Mouse (Mus musculus): ENCODE results near the gene Acbd6. TPM values are rescaled to one million over a fixed set of nuclear protein-coding genes. Genes with fewer than 3 reads are reported as not detected.

Gene Acbd6
- polyA plus RNA-seq, 1 experiment from 2014 or later = 45.9 TPM

DNA sequence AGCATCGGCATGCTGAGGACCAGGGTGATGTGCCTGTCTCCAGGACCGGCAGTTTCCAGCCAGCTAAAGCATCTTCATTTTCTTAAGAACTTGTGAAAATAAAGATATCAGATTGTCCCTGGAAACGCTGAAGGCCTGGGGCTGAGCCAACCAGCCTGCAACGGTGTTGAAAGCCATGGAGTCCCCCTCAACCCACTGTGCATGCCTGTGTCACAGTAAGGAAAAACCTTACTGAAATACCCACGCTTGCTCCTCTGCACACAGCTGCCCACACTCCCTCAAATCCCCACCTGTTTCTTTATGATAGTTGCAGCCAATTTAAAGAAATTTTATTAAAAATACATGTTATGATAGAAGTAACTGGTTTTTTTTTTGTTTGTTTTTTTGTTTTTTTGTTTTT, 98.4 kb downstream of the Acbd6 start:
- 84% methylated on average over 5 of the region's 5 CpGs for WGBS
- Histone ChIP-seq H3K9me3 (replicated peaks; ENCODE audit: control insufficient read depth, low read length) (no peaks in the 10 kb centered on the region), H3K4me2 (ENCODE audit: low read depth, low read length) (no peak overlapping the region), H3K4me1 (ENCODE audit: control insufficient read depth, insufficient read depth, low read length) (no peaks in the 10 kb centered on the region), H3K36me3 (ENCODE audit: control insufficient read depth, insufficient read depth, low read length) (no peaks in the 10 kb centered on the region), H3K27me3 (ENCODE audit: control insufficient read depth, insufficient read depth, low read length) (no peaks in the 10 kb centered on the region), H3K9ac (ENCODE audit: low read length) (no peak overlapping the region), H3K27ac (ENCODE audit: low read length) (no peak overlapping the region), H3K4me3 (replicated peaks; ENCODE audit: low read length) (no peak overlapping the region)
- ATAC-seq (ENCODE audit: insufficient read depth, low FRiP score) = no peak

DNA sequence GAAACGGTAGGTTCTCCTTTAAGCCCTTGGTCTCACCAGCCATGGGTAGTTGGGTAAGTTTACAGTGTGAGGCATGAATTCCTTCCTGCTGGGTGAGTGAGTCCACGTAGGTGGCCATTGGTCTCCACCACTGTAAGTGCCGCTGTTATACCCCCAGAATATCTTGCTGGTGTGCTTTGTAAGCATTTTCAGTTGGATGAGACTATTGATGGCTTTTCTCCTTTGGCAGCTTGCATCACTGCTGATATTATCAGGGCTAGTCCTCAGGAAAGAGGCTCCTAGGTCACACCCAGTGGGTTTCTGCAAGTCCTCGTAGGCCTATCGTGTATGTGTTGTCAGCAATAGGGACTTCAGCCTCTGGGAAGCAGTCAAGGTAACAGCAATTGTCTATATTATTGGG, 106.1 kb downstream of the Acbd6 start:
- 79% methylated on average over 5 of the region's 5 CpGs for WGBS
- Histone ChIP-seq H3K27me3 (ENCODE audit: control insufficient read depth, insufficient read depth, low read length) (no peaks in the 10 kb centered on the region), H3K9ac (ENCODE audit: low read length) (no peak overlapping the region), H3K27ac (ENCODE audit: low read length) (no peak overlapping the region), H3K4me2 (ENCODE audit: low read depth, low read length) (no peak overlapping the region), H3K4me3 (replicated peaks; ENCODE audit: low read length) (no peak overlapping the region), H3K4me1 (ENCODE audit: control insufficient read depth, insufficient read depth, low read length) (no peaks in the 10 kb centered on the region), H3K9me3 (replicated peaks; ENCODE audit: control insufficient read depth, low read length) (no peaks in the 10 kb centered on the region), H3K36me3 (ENCODE audit: control insufficient read depth, insufficient read depth, low read length) (no peaks in the 10 kb centered on the region)
- ATAC-seq (ENCODE audit: insufficient read depth, low FRiP score) = no peak

DNA sequence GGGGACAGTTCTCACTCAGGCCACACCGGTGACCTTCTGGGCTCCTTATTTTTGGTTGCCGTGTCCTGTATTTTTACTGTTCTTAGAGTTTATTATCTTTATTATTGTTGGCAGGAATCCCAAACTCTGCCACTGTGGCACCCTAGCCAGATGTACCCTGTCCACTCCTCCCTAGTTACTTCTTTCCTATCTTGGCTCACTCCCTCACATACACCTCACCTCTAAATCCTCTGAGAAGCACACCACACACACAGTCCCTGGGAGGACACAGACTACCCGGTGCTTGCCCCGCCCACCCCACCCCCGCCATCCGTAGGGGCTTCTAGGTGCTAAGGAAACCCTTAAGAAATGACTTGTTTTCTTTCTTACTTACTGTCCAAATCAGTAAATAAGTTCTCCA, 117.7 kb downstream of the Acbd6 start:
- 83% methylated on average over 6 of the region's 6 CpGs for WGBS
- H3K4me1 ChIP-seq (ENCODE audit: control insufficient read depth, insufficient read depth, low read length) = no peaks in the 10 kb centered on the region
- no peak for ATAC-seq (ENCODE audit: insufficient read depth, low FRiP score)
- H3K27ac ChIP-seq (ENCODE audit: low read length) = no peak overlapping the region
- H3K4me2 ChIP-seq (ENCODE audit: low read depth, low read length) = no peak overlapping the region
- H3K9ac ChIP-seq (ENCODE audit: low read length) = no peak overlapping the region
- no peak overlapping the region for H3K4me3 ChIP-seq (replicated peaks; ENCODE audit: low read length)
- no peaks in the 10 kb centered on the region for H3K9me3 ChIP-seq (replicated peaks; ENCODE audit: control insufficient read depth, low read length)
- no peaks in the 10 kb centered on the region for H3K27me3 ChIP-seq (ENCODE audit: control insufficient read depth, insufficient read depth, low read length)
- no peaks in the 10 kb centered on the region for H3K36me3 ChIP-seq (ENCODE audit: control insufficient read depth, insufficient read depth, low read length)

DNA sequence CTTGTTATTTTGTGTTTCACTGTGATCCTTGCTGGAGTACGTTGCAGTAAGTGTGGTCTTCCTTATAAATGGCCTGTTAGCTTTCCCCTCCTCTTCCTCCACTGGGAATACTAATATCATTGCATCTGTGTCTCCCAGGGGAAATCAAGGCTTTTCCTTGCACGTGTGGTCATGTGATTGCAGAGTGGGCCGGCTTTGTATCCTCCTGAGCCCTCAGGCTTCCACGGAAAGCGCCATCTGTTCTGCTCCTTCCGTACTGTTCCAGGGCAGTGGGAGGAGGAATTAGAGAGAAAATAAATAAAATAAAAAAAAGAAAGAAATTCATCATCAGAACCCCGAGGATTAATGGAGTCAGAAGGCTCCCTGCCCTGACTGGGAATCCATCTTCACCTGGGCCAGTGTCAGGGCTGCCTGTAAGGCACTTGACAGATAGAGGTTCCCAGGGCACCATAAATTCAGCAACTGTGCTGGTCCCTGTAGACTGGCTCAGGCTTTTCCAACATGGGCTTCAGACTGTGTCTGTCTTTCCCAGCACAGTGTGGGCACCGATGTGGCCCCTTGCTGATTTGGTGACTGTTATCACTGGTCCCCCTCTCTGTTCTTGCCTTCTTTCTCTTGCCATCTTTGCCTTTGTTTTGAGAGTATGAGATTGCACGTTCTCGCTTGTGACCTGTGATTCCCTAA, 123.3 kb downstream of the Acbd6 start:
- Histone ChIP-seq H3K36me3 (ENCODE audit: control insufficient read depth, insufficient read depth, low read length) (no peaks in the 10 kb centered on the region), H3K27me3 (ENCODE audit: control insufficient read depth, insufficient read depth, low read length) (no peaks in the 10 kb centered on the region), H3K9ac (ENCODE audit: low read length) (no peak overlapping the region), H3K4me3 (replicated peaks; ENCODE audit: low read length) (no peak overlapping the region), H3K27ac (ENCODE audit: low read length) (no peak overlapping the region), H3K9me3 (replicated peaks; ENCODE audit: control insufficient read depth, low read length) (no peaks in the 10 kb centered on the region), H3K4me2 (ENCODE audit: low read depth, low read length) (no peak overlapping the region), H3K4me1 (ENCODE audit: control insufficient read depth, insufficient read depth, low read length) (no peaks in the 10 kb centered on the region)
- WGBS = 61% methylated on average over 10 of the region's 10 CpGs
- ATAC-seq (ENCODE audit: insufficient read depth, low FRiP score) = no peak

DNA sequence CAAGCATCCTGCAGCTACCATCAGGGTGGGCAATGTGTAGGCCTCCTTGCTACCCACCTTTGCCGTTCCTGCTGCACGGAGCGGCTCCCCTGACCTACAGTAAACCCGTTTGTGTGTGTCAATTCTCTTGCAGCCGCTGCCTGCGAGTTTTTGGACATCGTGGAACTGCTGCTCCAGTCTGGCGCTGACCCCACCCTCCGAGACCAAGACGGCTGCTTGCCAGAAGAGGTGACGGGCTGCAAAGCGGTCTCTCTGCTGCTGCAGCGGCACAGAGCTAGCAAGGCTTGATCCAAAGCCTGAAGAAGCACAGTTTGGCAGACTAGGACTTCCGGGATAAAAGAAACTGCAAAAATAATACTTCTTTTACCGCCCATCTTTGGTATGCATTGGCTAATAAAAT, 128.9 kb downstream of the Acbd6 start:
- Histone ChIP-seq H3K27me3 (ENCODE audit: control insufficient read depth, insufficient read depth, low read length) (no peaks in the 10 kb centered on the region), H3K4me3 (replicated peaks; ENCODE audit: low read length) (no peak overlapping the region), H3K4me1 (ENCODE audit: control insufficient read depth, insufficient read depth, low read length) (no peaks in the 10 kb centered on the region), H3K9me3 (replicated peaks; ENCODE audit: control insufficient read depth, low read length) (no peaks in the 10 kb centered on the region), H3K27ac (ENCODE audit: low read length) (no peak overlapping the region), H3K36me3 (ENCODE audit: control insufficient read depth, insufficient read depth, low read length) (no peaks in the 10 kb centered on the region), H3K4me2 (ENCODE audit: low read depth, low read length) (no peak overlapping the region), H3K9ac (ENCODE audit: low read length) (no peak overlapping the region)
- WGBS = 75% methylated on average over 15 of the region's 15 CpGs
- ATAC-seq (ENCODE audit: insufficient read depth, low FRiP score) = no peak

DNA sequence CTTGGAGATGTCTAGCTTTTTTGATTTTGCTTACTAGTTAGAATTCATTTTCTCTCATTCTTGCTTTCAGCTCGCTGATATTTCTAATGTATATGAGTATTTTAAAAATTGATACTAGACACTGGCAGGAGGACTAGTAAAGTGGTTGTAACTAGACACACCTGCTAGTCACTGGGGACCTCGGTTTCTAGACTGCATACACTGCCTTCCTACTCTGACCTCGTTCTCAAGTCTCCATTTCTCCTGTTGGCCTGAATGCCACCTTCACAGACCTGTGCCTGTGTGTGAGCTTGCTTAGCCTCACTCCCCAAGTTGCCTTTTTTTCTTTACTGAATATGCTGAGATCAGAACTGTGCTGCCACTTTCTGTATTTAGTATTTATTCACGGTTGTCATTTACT, 131.2 kb downstream of the Acbd6 start:
- Histone ChIP-seq H3K9me3 (replicated peaks; ENCODE audit: control insufficient read depth, low read length) (no peaks in the 10 kb centered on the region), H3K36me3 (ENCODE audit: control insufficient read depth, insufficient read depth, low read length) (no peaks in the 10 kb centered on the region), H3K4me2 (ENCODE audit: low read depth, low read length) (no peak overlapping the region), H3K9ac (ENCODE audit: low read length) (no peak overlapping the region), H3K27me3 (ENCODE audit: control insufficient read depth, insufficient read depth, low read length) (no peaks in the 10 kb centered on the region), H3K4me3 (replicated peaks; ENCODE audit: low read length) (no peak overlapping the region), H3K4me1 (ENCODE audit: control insufficient read depth, insufficient read depth, low read length) (no peaks in the 10 kb centered on the region), H3K27ac (ENCODE audit: low read length) (no peak overlapping the region)
- no peak for ATAC-seq (ENCODE audit: insufficient read depth, low FRiP score)
- 76% methylated on average over 4 of the region's 4 CpGs for WGBS

DNA sequence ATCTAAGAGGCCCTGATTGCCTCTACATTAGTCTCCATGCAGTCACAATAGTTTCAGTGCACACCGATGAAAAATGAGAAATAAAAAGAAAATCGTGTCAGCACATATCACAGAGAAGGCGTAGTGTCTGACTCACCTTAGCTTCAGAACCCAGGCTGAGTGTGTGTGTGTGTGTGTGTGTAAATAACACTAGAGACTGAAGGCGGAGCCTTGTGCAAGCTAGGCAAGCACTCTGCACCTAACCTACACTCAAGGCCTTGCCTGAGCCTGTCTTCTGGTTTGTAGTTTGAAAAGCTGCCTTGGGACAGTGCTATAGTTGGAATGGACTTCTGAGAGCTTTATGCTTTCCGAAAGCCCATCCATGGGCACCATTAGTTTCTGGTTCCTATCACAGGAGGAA, 131.6 kb downstream of the Acbd6 start:
- Histone ChIP-seq H3K36me3 (ENCODE audit: control insufficient read depth, insufficient read depth, low read length) (no peaks in the 10 kb centered on the region), H3K4me3 (replicated peaks; ENCODE audit: low read length) (no peak overlapping the region), H3K4me2 (ENCODE audit: low read depth, low read length) (no peak overlapping the region), H3K27me3 (ENCODE audit: control insufficient read depth, insufficient read depth, low read length) (no peaks in the 10 kb centered on the region), H3K9me3 (replicated peaks; ENCODE audit: control insufficient read depth, low read length) (no peaks in the 10 kb centered on the region), H3K4me1 (ENCODE audit: control insufficient read depth, insufficient read depth, low read length) (no peaks in the 10 kb centered on the region), H3K9ac (ENCODE audit: low read length) (no peak overlapping the region), H3K27ac (ENCODE audit: low read length) (no peak overlapping the region)
- no peak for ATAC-seq (ENCODE audit: insufficient read depth, low FRiP score)
- 81% methylated on average over 5 of the region's 5 CpGs for WGBS

DNA sequence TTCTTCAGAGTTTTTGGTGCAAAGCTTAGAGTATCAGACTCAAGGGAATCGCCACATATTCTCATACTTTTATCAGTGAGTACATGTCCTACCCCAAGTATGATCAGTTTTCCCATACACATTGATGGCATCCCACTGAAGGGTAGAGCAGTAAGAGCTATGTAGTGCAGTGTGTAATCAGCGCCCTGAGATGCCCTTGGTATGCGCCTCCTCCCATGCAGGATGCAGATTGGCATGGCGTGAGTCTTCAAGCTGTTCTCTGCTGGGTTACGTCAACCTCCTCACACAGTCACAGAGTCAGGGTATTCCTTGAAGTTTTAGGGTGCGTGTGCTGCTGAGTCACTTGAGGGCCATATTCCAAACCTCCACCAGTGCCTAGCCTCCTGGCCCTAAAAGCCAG, 134.3 kb downstream of the Acbd6 start:
- Histone ChIP-seq H3K36me3 (ENCODE audit: control insufficient read depth, insufficient read depth, low read length) (no peaks in the 10 kb centered on the region), H3K27me3 (ENCODE audit: control insufficient read depth, insufficient read depth, low read length) (no peaks in the 10 kb centered on the region), H3K27ac (ENCODE audit: low read length) (no peak overlapping the region), H3K4me3 (replicated peaks; ENCODE audit: low read length) (no peak overlapping the region), H3K9ac (ENCODE audit: low read length) (no peak overlapping the region), H3K4me2 (ENCODE audit: low read depth, low read length) (no peak overlapping the region), H3K4me1 (ENCODE audit: control insufficient read depth, insufficient read depth, low read length) (no peaks in the 10 kb centered on the region), H3K9me3 (replicated peaks; ENCODE audit: control insufficient read depth, low read length) (no peaks in the 10 kb centered on the region)
- no peak for ATAC-seq (ENCODE audit: insufficient read depth, low FRiP score)
- WGBS = 92% methylated on average over 6 of the region's 6 CpGs

DNA sequence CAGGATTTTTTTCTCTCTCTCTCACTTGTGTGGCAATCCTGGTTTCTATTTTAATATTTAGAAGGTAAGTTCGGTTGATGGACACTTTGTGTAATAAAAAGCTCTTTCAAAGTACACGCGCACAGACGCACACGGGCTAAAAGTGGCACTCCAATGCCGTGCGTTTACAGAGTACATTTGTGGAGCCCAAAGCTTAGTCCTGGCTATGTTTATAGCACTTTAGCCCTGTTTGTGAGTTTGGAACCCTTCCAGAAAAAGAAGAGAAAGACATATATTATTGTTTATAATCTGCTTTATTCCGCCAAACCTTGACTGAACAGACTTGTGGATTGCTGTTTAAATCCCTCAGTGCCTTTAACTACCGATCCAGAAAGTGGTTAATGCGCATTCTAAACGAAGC, 135.1 kb downstream of the Acbd6 start:
- H3K36me3 ChIP-seq (ENCODE audit: control insufficient read depth, insufficient read depth, low read length) = no peaks in the 10 kb centered on the region
- H3K4me2 ChIP-seq (ENCODE audit: low read depth, low read length) = no peak overlapping the region
- no peak overlapping the region for H3K9ac ChIP-seq (ENCODE audit: low read length)
- H3K27ac ChIP-seq (ENCODE audit: low read length) = no peak overlapping the region
- ATAC-seq (ENCODE audit: insufficient read depth, low FRiP score) = no peak
- no peaks in the 10 kb centered on the region for H3K9me3 ChIP-seq (replicated peaks; ENCODE audit: control insufficient read depth, low read length)
- no peaks in the 10 kb centered on the region for H3K27me3 ChIP-seq (ENCODE audit: control insufficient read depth, insufficient read depth, low read length)
- 47% methylated on average over 11 of the region's 11 CpGs for WGBS
- H3K4me3 ChIP-seq (replicated peaks; ENCODE audit: low read length) = no peak overlapping the region
- no peaks in the 10 kb centered on the region for H3K4me1 ChIP-seq (ENCODE audit: control insufficient read depth, insufficient read depth, low read length)

DNA sequence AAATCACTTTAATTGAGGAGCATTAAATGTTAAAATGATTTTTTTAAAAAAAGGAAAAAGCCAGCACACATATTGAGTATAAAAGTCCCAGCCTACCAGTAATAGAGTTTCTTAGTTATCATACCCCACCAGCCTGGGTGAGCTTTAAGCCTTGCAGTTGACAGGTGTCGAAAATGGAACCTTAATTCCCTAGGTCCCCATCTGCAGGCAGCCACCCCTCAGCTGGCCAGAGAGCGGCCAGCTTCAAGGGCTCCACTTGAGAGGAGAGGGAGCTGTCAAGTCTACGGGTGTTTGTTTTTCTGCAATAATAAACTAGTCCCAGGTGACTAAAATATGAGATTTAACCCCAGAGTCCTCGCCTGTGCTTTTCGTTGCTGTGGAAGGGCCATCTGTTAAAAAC, 135.5 kb downstream of the Acbd6 start:
- Histone ChIP-seq H3K36me3 (ENCODE audit: control insufficient read depth, insufficient read depth, low read length) (no peaks in the 10 kb centered on the region), H3K27ac (ENCODE audit: low read length) (no peak overlapping the region), H3K9me3 (replicated peaks; ENCODE audit: control insufficient read depth, low read length) (no peaks in the 10 kb centered on the region), H3K4me2 (ENCODE audit: low read depth, low read length) (no peak overlapping the region), H3K9ac (ENCODE audit: low read length) (no peak overlapping the region), H3K4me3 (replicated peaks; ENCODE audit: low read length) (no peak overlapping the region), H3K4me1 (ENCODE audit: control insufficient read depth, insufficient read depth, low read length) (no peaks in the 10 kb centered on the region), H3K27me3 (ENCODE audit: control insufficient read depth, insufficient read depth, low read length) (no peaks in the 10 kb centered on the region)
- 37% methylated on average over 5 of the region's 5 CpGs for WGBS
- no peak for ATAC-seq (ENCODE audit: insufficient read depth, low FRiP score)

Data from stomach, embryonic 16.5 days (tissue).